15 mouse cellular contexts compared by ENCODE assay signal in the genomic region with DNA sequence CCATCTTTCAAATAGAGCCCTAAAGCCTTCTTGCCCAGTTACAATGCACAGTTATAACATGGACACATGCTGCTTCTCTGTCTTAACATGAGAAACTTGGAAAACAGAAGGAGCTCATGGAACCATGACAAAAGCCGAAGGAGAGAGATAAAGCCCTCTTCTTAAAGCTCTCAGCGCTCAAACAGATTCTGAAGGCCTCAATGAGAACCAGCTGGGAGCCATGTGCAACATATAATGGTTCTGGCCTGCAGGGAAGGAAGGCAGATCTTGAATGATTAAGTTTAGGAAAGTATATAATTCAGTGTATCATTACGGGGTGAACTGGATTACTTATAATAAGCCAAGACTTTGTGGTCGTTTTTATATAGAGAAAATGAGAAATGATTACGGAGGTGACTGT.
"Had no signal": no experiment of that assay in that cellular context is flagged by ENCODE, and none has a peak within 500 bp of the region (broad histone marks: within the 10 kb centered on the region; RNA-seq: fewer than 3 reads in every experiment).

No protein-coding gene starts in this region.

- H3K27ac ChIP-seq: neural tube, embryonic 15.5 days; stomach, embryonic 15.5 days; stomach, postnatal 0 days had no signal

- H3K4me1 ChIP-seq: neural tube, embryonic 15.5 days; stomach, embryonic 15.5 days had no signal

- DNase-seq: retina, postnatal 1 day; right cerebral cortex, adult 18-20 months; right cerebral cortex, postnatal 14 days; right cerebral cortex, postnatal 25 days; right cerebral cortex, postnatal 4 days; spleen, adult 18-20 months; thymus, adult 18-20 months; thymus, adult 2 months; thymus, postnatal 14 days; thymus, postnatal 25 days; thymus, postnatal 36 days; thymus, postnatal 4 days had no signal

- H3K9ac ChIP-seq: neural tube, embryonic 15.5 days; stomach, embryonic 15.5 days had no signal

- H3K4me3 ChIP-seq: neural tube, embryonic 15.5 days; stomach, embryonic 15.5 days had no signal

- H3K36me3 ChIP-seq: neural tube, embryonic 15.5 days; stomach, embryonic 15.5 days had no signal

- H3K4me2 ChIP-seq: neural tube, embryonic 15.5 days; stomach, embryonic 15.5 days had no signal

- H3K9me3 ChIP-seq: neural tube, embryonic 15.5 days; stomach, embryonic 15.5 days had no signal

- H3K27me3 ChIP-seq: neural tube, embryonic 15.5 days; stomach, embryonic 15.5 days had no signal
